Mouse (Mus musculus) liver, adult 2 months (tissue): ENCODE results near the gene Col25a1. TPM values are rescaled to one million over a fixed set of nuclear protein-coding genes. Genes with fewer than 3 reads are reported as not detected.
A peak's percentile ranks its signal among the peaks of the same experiment; 100 is the strongest.

ENCODE experiments used
- DNase-seq: peaks from one replicate; pipeline ENCODE4 v3.0.0-alpha.2; 2011; ENCODE audit warnings: low read depth, low spot score; ENCODE audit errors: extremely low read depth
- H3K27ac ChIP-seq: fragments of 200-500 bp; replicated peaks from 2 replicates; pipeline ENCODE4 v1.5.1; 2012; ENCODE audit warnings: low read depth, mild to moderate bottlenecking, control low read depth, inconsistent platforms, low read length; ENCODE audit not compliant: insufficient read depth
- H3K27me3 ChIP-seq: fragments of 200-500 bp; 2 replicates; pipeline ENCODE4 v1.6.1; 2012; ENCODE audit warnings: mild to moderate bottlenecking, moderate library complexity, low read length, inconsistent platforms; ENCODE audit not compliant: control insufficient read depth, insufficient read depth
- H3K36me3 ChIP-seq: fragments of 200-500 bp; 2 replicates; pipeline ENCODE4 v1.6.1; 2012; ENCODE audit warnings: low read length, inconsistent platforms; ENCODE audit not compliant: control insufficient read depth, insufficient read depth
- H3K4me1 ChIP-seq: fragments of 200-500 bp; 2 replicates; pipeline ENCODE4 v1.6.1; 2011; ENCODE audit warnings: low read length; ENCODE audit not compliant: control insufficient read depth, insufficient read depth
- H3K4me3 ChIP-seq: fragments of 200-500 bp; 2 replicates; pipeline ENCODE4 v1.5.1; 2011; ENCODE audit warnings: low read depth, mild to moderate bottlenecking, control low read depth, low read length, moderate library complexity; ENCODE audit not compliant: insufficient read depth
- H3K79me2 ChIP-seq: fragments of 200-500 bp; 2 replicates; pipeline ENCODE4 v1.6.1; 2012; ENCODE audit warnings: inconsistent platforms, mild to moderate bottlenecking, low read length, moderate library complexity; ENCODE audit not compliant: control insufficient read depth, insufficient read depth
- H3K9ac ChIP-seq: fragments of 200-500 bp; 2 replicates; pipeline ENCODE4 v1.6.1; 2012; ENCODE audit warnings: low read depth, mild to moderate bottlenecking, control low read depth, inconsistent platforms, low read length
- CTCF ChIP-seq: fragments of 200-500 bp; IDR thresholded peaks from 2 replicates; pipeline ENCODE4 v1.5.1; 2011; ENCODE audit warnings: low read depth, low read length, control low read depth
- POLR2A ChIP-seq: fragments of 200-500 bp; IDR thresholded peaks from 2 replicates; pipeline ENCODE4 v1.6.1; 2011; ENCODE audit warnings: low read length, control low read depth; ENCODE audit not compliant: insufficient read depth; ENCODE audit errors: extremely low read depth
- WGBS: fragments of 180-500 bp; shearing (Covaris S2); methylation state at CpG from one replicate; pipeline ENCODE4 v1.1.7; 2018; 5-methylcytosine and 5-hydroxymethylcytosine counted together
- polyA plus RNA-seq: library from polyadenylated mRNA; depleted of rRNA; stranded (reverse); fragments of >200 nt; gene quantifications from 2 replicates; pipeline ENCODE4 v1.2.3, GENCODE M21; 2012
- total RNA-seq: library from RNA; depleted of rRNA; stranded (reverse); fragments of >200 nt; gene quantifications from 2 replicates; pipeline ENCODE4 v1.2.3, GENCODE M21; 2014

Gene Col25a1
- total and polyA plus RNA-seq, 2 experiments = 0.05 to 0.09 TPM

GRCm38 (mm10) chr3:130524367-130525137 lies 393.3 kb downstream of the Col25a1 start:
- H3K36me3 ChIP-seq = no peaks in the 10 kb centered on the region
- TF ChIP-seq CTCF (no peak), POLR2A (no peak)
- H3K9ac ChIP-seq = no peak overlapping the region
- DNase-seq = no peak
- no peaks in the 10 kb centered on the region for H3K79me2 ChIP-seq
- 83% methylated on average over 16 of the region's 16 CpGs for WGBS
- H3K4me3 ChIP-seq = no peak overlapping the region
- H3K27ac ChIP-seq = no peak overlapping the region
- H3K4me1 ChIP-seq = no peaks in the 10 kb centered on the region
- H3K27me3 ChIP-seq = no peaks in the 10 kb centered on the region

GRCm38 (mm10) chr3:130535021-130535420 lies 403.7 kb downstream of the Col25a1 start:
- Histone ChIP-seq H3K4me1 (no peaks in the 10 kb centered on the region), H3K27ac (no peak overlapping the region), H3K9ac (no peak overlapping the region), H3K27me3 (no peaks in the 10 kb centered on the region), H3K36me3 (no peaks in the 10 kb centered on the region), H3K4me3 (no peak overlapping the region), H3K79me2 (no peaks in the 10 kb centered on the region)
- TF ChIP-seq POLR2A (no peak), CTCF (no peak)
- DNase-seq = no peak
- WGBS = 87% methylated on average over 9 of the region's 9 CpGs

DNA sequence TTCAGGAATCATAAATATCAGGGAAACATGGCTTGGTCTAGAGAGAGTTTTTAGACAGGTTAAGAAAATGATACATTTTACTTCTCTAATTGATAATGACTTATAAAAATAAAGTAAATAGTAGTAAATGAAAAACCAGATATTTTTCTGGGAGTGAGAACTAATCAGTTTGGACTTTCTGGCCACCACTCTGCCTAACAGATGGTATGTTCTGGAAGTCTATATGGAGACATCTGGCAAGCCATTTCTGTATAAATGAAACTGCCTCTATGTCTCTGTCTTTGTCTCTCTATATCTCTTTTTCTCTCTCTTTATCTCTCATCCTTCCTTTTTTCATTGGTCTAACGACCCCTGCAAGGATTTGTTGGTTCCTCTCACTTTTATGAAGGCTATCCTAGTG lies 410.2 kb downstream of the Col25a1 start:
- no peak for DNase-seq
- Histone ChIP-seq H3K27me3 (no peaks in the 10 kb centered on the region), H3K9ac (no peak overlapping the region), H3K4me1 (no peaks in the 10 kb centered on the region), H3K27ac (no peak overlapping the region), H3K79me2 (no peaks in the 10 kb centered on the region), H3K36me3 (no peaks in the 10 kb centered on the region), H3K4me3 (no peak overlapping the region)
- WGBS = 65% methylated on average over 1 of the region's 1 CpGs
- TF ChIP-seq CTCF (no peak), POLR2A (no peak)

DNA sequence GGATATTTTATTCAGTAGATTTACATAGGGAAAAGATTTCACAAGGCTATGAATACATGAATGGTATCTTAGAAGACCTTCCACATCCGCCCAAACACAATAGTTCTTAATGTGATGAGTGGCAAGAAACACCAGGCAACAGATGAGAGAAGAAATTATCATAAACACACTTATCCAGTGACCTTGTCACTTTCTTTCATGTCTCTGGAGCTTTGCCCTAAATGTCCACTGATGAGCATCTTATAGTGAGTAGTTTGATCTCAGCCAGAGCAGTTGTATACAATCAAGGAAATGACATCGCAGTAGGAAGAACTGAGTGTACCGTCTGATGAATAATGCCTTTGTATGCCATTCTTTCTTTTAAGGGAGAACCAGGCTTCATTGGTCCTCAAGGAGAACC lies 414.7 kb downstream of the Col25a1 start:
- Histone ChIP-seq H3K36me3 (no peaks in the 10 kb centered on the region), H3K9ac (no peak overlapping the region), H3K79me2 (no peaks in the 10 kb centered on the region), H3K4me1 (no peaks in the 10 kb centered on the region), H3K27ac (no peak overlapping the region), H3K4me3 (no peak overlapping the region), H3K27me3 (no peaks in the 10 kb centered on the region)
- TF ChIP-seq CTCF (no peak), POLR2A (no peak)
- DNase-seq = no peak
- WGBS = 88% methylated on average over 3 of the region's 3 CpGs

DNA sequence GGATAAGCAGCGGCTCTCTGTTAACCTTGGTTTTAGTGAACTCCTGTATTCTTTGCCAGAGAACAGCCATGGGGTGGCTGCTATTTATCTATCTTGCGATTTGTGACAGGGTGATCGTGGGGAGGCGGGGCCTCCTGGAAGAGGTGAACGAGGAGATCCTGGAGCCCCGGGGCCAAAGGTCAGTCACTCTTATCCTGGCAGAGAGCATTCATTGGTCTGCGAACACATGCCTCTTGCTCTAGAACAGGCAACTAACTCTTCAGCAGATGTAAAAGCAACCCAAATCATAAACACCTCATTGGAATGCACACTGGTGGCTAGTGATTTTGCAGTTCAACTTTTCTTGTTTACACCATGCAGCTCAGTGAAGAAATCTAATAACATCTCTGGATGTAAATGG lies 417.8 kb downstream of the Col25a1 start:
- TF ChIP-seq CTCF = no peak
- TF ChIP-seq POLR2A = no peak
- Histone ChIP-seq H3K9ac (no peak overlapping the region), H3K36me3 (no peaks in the 10 kb centered on the region), H3K79me2 (no peaks in the 10 kb centered on the region), H3K27me3 (no peaks in the 10 kb centered on the region), H3K4me1 (no peaks in the 10 kb centered on the region), H3K27ac (no peak overlapping the region), H3K4me3 (no peak overlapping the region)
- 56% methylated on average over 7 of the region's 7 CpGs for WGBS
- DNase-seq = peak; percentile 38

DNA sequence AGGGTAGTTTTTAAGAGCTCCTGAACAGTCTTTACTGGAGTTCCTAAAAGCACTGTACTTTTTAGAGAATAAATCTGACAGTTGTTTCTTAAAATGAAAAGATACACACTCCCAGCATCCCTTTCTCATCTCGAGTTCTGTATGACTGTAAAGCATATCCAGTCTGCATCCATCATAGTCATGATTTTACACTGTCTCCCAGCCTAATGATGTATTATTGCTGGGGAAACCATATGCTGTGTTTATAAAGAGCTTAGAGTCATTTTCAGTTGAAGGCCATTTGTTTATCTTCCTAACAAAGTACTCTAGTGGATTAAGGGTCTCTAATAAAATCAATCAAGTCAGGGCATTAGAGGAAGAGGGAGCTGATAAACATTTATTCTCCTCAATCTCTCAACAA lies 425.0 kb downstream of the Col25a1 start:
- Histone ChIP-seq H3K79me2 (no peaks in the 10 kb centered on the region), H3K4me3 (no peak overlapping the region), H3K36me3 (no peaks in the 10 kb centered on the region), H3K27ac (no peak overlapping the region), H3K27me3 (no peaks in the 10 kb centered on the region), H3K9ac (no peak overlapping the region), H3K4me1 (no peaks in the 10 kb centered on the region)
- WGBS = 25% methylated on average over 1 of the region's 1 CpGs
- no peak for DNase-seq
- no peak for TF ChIP-seq CTCF
- no peak for TF ChIP-seq POLR2A
